Mouse (Mus musculus) olfactory bulb, adult 2 months (tissue): ENCODE measurements around the gene Camk2n1. TPM values are rescaled to one million over a fixed set of nuclear protein-coding genes. Genes with fewer than 3 reads are reported as not detected.
A peak's percentile ranks its signal among the peaks of the same experiment; 100 is the strongest.

ENCODE experiments used
- H3K27ac ChIP-seq: fragments of 200-500 bp; 2 replicates; pipeline ENCODE4 v1.5.1; 2012; ENCODE audit warnings: low read depth, low read length; ENCODE audit not compliant: insufficient read depth
- H3K4me1 ChIP-seq: fragments of 200-500 bp; 2 replicates; pipeline ENCODE4 v1.6.1; 2012; ENCODE audit warnings: low read length; ENCODE audit not compliant: control insufficient read depth, insufficient read depth
- H3K4me3 ChIP-seq: fragments of 200-500 bp; 2 replicates; pipeline ENCODE4 v1.5.1; 2012; ENCODE audit warnings: mild to moderate bottlenecking, low read depth, low read length, moderate library complexity; ENCODE audit not compliant: insufficient read depth
- CTCF ChIP-seq: fragments of 200-500 bp; IDR thresholded peaks from 2 replicates; pipeline ENCODE4 v1.5.1; 2012; ENCODE audit warnings: low read depth, mild to moderate bottlenecking, low read length, moderate library complexity; ENCODE audit not compliant: insufficient read depth
- POLR2A ChIP-seq: fragments of 200-500 bp; IDR thresholded peaks from 2 replicates; pipeline ENCODE4 v1.6.1; 2012; ENCODE audit warnings: mild to moderate bottlenecking, low read depth, low read length, moderate library complexity; ENCODE audit not compliant: insufficient read depth
- WGBS: fragments of 180-500 bp; shearing (Covaris S2); methylation state at CpG from one replicate; pipeline ENCODE4 v1.1.7; 2018; 5-methylcytosine and 5-hydroxymethylcytosine counted together
- polyA plus RNA-seq: library from polyadenylated mRNA; stranded (reverse); fragments of >200 nt; gene quantifications from 2 replicates; pipeline ENCODE4 v1.2.4, GENCODE M21; 2012; ENCODE audit warnings: low replicate concordance; ENCODE audit not compliant: missing spikeins, insufficient read depth, insufficient read length

Camk2n1 gene
- polyA plus RNA-seq, 1 experiment, result 114 TPM

- Histone ChIP-seq H3K27ac (peak overlapping the region; percentile 98), H3K4me1 (peaks cover 27% of the 10 kb centered on the region), H3K4me3 (peak overlapping the region; percentile 99)
- TF ChIP-seq POLR2A (no peak; the same call in 1 of the 2 replicates), CTCF (no peak)
- 1% methylated on average over 76 of the region's 78 CpGs for WGBS
These were observed 542 bp downstream of the Camk2n1 start for GRCm38 (mm10) chr4:138454571-138455140.

- WGBS, result under 1% methylated on average over 58 of the region's 58 CpGs
- peaks cover 29% of the 10 kb centered on the region for H3K4me1 ChIP-seq
- H3K27ac ChIP-seq, result peak overlapping the region; percentile 98
- H3K4me3 ChIP-seq, result peak overlapping the region; percentile 99
- TF ChIP-seq POLR2A (no peak), CTCF (no peak)
These were observed 1.2 kb downstream of the Camk2n1 start for GRCm38 (mm10) chr4:138455141-138455955.

- Histone ChIP-seq H3K27ac (peak overlapping the region; percentile 98), H3K4me3 (peak overlapping the region; percentile 99), H3K4me1 (peaks cover 29% of the 10 kb centered on the region)
- TF ChIP-seq POLR2A (no peak), CTCF (no peak)
- 7% methylated on average over 17 of the region's 17 CpGs for WGBS
These were observed 1.8 kb downstream of the Camk2n1 start for GRCm38 (mm10) chr4:138455956-138456341.

- Histone ChIP-seq H3K4me1 (peaks cover 32% of the 10 kb centered on the region), H3K27ac (peak overlapping the region; percentile 98), H3K4me3 (peak overlapping the region; percentile 99)
- no peak for TF ChIP-seq POLR2A
- TF ChIP-seq CTCF, result no peak
- 27% methylated on average over 8 of the region's 8 CpGs for WGBS
These were observed 2.4 kb downstream of the Camk2n1 start for GRCm38 (mm10) chr4:138456536-138456935.

GRCm38 (mm10) chr4:138457091-138457490, 3.0 kb downstream of the Camk2n1 start:
- Histone ChIP-seq H3K4me3 (no peak overlapping the region), H3K27ac (no peak overlapping the region), H3K4me1 (peaks cover 32% of the 10 kb centered on the region)
- WGBS, result 38% methylated on average over 4 of the region's 4 CpGs
- TF ChIP-seq POLR2A (no peak), CTCF (no peak)

- Histone ChIP-seq H3K4me3 (peak overlapping the region; percentile 9; the same call in 1 of the 2 replicates), H3K4me1 (peaks cover 32% of the 10 kb centered on the region), H3K27ac (no peak overlapping the region)
- TF ChIP-seq POLR2A (no peak), CTCF (no peak)
- 90% methylated on average over 7 of the region's 7 CpGs for WGBS
These were observed 4.1 kb downstream of the Camk2n1 start for GRCm38 (mm10) chr4:138458171-138458570.

- WGBS, result 68% methylated on average over 5 of the region's 5 CpGs
- TF ChIP-seq CTCF (no peak), POLR2A (no peak)
- Histone ChIP-seq H3K27ac (no peak overlapping the region; the same call in 1 of the 2 replicates), H3K4me1 (peaks cover 32% of the 10 kb centered on the region), H3K4me3 (no peak overlapping the region)
These were observed 4.8 kb downstream of the Camk2n1 start for GRCm38 (mm10) chr4:138458735-138459440.

GRCm38 (mm10) chr4:138459775-138460174, 5.7 kb downstream of the Camk2n1 start:
- no peak for TF ChIP-seq POLR2A
- no peak for TF ChIP-seq CTCF
- no peak overlapping the region for H3K4me3 ChIP-seq
- H3K4me1 ChIP-seq, result peaks cover 40% of the 10 kb centered on the region
- H3K27ac ChIP-seq, result no peak overlapping the region
- WGBS, result 84% methylated on average over 6 of the region's 6 CpGs

- H3K27ac ChIP-seq, result no peak overlapping the region
- 34% methylated on average over 9 of the region's 9 CpGs for WGBS
- no peak for TF ChIP-seq POLR2A
- no peak for TF ChIP-seq CTCF
- H3K4me3 ChIP-seq, result no peak overlapping the region
- peaks cover 48% of the 10 kb centered on the region for H3K4me1 ChIP-seq
These were observed 6.8 kb downstream of the Camk2n1 start for GRCm38 (mm10) chr4:138460910-138461309.
